Mouse (Mus musculus): ENCODE results near the gene Tube1.

Gene Tube1

DNA sequence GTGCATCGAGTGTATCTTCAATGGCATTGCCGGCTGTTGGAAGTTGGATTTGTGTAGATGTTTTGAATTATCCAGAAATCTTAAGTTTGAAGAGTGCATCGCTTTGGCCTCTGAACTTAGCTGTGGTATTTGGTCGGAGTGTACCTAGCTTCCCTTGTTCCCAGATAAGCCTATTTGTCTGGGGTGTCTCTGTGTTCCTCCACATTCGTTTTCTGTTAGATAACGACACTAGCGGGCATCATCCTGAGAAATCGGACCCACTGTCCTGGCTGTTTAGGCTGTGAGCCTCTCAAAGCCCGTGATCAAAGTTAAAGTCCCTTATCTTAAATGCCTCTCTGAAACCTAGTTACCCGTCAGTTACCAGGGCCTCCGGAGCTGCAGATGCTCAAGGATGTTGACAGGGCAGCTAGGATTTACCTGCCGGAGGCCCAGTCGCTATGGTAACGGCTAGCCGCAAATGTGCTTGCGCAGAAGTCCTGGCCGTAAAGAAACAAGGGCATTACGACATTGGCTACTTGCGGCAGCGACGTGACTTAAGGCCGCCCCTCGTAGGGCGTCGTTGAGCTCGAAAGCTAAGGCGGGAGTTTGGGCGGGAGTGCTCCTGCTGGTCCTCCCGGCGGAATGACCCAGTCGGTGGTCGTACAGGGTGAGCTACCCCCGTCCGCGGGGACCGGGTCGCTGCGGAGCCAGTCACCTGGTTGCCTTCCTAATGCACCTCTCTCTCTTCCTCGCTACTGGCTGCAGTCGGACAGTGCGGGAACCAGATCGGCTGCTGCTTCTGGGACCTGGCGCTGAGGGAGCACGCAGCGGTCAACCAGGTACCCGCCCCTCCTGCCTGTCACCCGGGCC lies at the start of gene Tube1, which contains the start of gene Fam229b:
Gene Tube1, plus strand, starts transcription at position 515 of the 849 bp plus-strand sequence.
Gene Fam229b, minus strand, starts transcription at position 453 of the 849 bp plus-strand sequence.
- DNase-seq (ENCODE audit: low spot score in 2 of 2): peak; percentile 96 to 97

DNA sequence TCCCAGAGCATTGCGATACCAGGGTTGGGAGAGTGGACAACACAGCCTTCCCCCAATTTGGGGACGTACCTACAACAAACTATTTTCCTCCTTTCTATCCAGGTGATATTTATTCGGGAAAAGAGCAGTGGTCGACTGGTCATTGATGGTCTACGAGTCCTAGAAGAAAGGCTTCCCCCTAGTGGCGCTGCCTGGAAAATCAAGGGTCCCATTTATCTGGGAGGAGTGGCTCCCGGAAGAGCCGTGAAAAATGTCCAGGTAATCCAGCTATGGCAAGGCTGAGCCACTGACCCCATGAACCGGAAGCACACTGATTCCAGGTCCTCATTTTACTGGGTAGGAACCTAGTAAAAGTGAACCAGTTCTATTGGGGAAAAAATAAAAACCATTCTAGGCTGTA lies 36.8 kb upstream of the Tube1 start:
- DNase-seq (ENCODE audit: low spot score in 2 of 2): peak in 1 of 2 experiments; percentile 34

DNA sequence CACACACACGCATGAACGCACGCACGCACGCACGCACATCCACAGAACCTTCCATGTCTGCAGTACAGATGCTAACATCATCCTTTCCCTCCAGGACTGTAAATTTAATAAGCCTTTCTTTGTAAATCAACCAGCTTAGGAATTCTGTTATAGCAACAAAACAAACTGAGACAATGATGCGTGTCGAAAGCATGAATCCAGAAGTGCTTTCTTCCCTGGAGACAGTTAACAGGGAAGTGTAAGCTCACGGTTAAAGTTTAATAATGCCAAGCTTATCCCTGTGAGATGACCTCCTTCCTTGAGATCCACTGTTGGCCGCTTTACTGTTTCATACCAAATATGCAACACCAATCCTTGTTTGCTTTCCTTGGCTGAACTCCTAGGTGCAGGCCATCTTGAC lies 35.0 kb upstream of the Tube1 start:
- DNase-seq (ENCODE audit: low spot score in 2 of 2): no peak

DNA sequence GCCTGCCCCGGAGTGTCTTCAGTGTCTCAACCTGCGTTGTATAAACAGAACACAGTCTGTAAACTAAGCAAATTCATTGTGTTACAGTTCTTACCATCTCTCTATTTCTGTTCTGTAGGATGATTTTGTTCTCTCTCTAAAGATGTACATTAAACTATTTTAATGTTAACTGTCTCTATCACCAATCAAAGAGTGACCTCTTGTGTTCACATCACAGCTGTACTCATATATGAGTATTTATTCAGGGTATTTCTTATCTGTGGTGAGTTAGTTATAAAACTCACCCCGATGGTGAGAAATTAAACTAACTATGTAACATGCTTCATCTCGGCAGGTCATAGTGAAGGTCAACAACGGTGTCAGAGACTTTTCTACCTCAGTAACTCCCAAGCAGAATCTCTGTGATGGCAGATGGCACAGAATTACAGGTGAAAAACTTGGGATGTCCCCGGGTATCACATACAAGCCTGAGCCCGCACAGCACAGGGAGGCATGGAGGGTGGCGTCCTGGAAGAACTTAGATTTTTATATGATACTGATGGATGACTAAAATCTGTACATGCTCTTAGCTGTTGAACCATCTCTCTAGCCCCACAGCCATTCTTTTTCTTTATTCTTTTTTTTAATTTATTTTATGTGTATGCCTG lies 28.9 kb upstream of the Tube1 start:
- DNase-seq (ENCODE audit: low spot score in 2 of 2): no peak

DNA sequence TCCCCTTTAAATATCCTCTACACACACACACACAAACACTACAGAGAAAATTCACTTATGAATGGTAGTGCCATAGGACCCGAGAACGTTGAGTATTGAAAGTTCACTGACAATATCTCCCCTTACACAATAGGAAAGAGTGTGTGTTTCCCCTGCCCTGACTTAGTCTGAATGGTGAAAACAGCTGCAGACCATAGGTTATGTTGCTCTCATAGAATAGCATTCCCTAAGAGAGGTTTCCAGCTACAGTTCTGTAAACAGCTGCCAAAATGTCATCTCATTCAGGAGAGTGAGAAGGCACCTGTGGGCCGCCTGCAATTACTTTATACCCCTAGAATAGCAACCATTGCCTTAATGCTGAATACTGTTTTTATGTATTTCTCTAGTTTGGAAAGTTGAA lies 27.4 kb upstream of the Tube1 start:
- no peak for DNase-seq (ENCODE audit: low spot score in 2 of 2)

DNA sequence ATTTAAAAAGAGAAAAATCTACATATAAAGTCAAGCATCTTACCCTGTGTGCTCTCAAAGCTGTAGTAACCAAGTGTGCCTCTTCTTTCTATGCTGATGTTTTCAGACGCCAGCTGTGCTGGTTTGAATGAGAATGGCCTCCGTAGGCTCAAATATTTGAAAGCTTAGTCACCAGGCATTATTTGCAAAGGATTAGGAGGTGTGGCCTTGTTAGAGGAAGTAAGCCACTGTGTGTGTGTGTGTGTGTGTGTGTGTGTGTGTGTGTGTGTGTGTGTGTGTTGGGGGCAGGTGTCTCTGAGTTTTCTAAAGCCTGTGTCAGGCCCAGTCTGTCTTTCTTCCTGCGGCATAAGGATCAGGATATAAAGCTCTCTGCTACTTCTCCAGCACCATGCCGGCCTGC lies 26.8 kb upstream of the Tube1 start:
- no peak for DNase-seq (ENCODE audit: low spot score in 2 of 2)

DNA sequence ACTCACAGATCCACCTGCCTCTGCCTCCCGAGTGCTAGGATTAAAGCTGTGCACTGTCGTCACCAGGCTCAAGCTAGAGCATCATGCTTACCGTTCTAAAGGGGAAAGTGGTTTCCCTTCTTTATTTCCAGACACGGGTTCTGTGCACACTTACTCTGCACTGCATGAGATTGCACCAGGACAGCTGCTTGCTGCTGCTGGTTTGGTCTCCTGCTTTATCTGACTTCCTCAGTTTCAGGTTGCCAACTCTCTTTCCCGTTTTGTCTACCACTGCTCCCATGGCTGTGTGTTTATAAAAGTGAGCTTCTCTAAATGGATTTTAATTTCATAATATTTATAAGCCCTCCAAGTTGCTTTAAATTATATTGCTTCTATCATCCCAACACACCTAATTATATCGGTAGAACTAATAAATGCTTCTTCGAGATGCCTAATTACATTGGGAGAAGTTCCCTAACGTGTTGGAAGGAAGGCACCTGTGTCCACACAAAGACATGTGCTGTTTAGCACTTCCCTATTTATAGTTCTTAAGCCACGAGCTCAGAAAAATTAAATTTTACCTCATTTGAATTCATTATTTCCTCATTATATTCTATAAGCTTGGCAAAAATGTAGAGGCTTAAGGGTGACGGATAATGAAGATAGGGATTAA lies 24.8 kb upstream of the Tube1 start:
- no peak for DNase-seq (ENCODE audit: low spot score in 2 of 2)

DNA sequence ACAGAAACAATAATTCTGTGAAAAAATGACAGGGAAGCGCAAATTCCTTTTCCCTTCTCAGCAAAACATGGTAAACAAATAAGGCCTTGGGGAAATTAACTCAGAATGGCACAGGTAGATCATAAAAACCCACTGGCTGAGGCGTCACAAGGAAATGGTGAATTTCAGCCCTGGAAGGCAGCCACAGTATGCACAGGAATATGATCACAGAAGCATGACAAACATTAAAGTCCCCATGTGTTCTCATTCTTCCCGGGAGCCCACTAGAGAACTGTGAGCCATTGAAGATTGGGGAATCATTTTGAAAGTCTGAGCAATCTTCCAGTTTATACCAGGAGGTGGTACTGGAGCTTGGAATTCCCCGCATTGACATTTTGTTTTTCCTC lies 24.3 kb upstream of the Tube1 start:
- no peak for DNase-seq (ENCODE audit: low spot score in 2 of 2)

DNA sequence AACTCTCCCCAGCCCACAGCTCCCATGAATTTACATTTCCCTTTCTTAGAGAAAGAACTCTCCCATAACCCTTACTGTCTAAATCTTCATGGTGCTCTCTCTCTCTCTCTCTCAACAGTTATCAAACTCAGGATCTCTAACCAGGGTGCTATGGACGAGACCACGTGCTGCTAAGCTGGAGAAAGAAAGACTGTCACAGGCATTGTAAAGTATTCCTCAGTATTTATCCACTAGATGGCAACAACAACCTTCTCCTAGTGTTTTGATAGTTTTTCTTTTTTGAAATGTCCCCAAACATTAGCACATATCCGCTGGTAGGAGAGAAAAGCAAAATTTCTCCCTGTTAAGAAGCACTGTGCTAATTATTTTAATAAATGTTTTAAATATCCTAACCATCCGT lies 12.4 kb upstream of the Tube1 start:
- no peak for DNase-seq (ENCODE audit: low spot score in 2 of 2)

DNA sequence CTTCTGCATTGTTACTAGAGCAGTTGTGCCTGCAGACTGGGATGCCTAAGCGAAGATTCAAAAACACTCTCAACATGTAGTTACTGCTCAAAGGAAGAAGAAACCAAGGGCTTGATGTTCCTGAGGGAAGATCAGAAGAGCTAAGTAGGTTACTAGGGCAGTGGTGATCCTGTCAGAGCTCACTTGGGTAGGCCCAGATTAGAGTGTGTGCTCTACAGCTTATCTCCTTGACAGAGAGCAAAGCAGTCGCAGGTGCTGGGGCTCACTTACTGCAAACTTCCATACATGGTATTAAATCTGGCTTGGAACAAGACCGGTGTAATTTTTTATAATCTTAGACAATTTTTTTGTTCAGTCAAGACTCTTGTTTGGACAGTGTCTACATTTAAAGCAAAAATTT lies 4.0 kb downstream of the Tube1 start:
- no peak for DNase-seq (ENCODE audit: low spot score in 2 of 2)

DNA sequence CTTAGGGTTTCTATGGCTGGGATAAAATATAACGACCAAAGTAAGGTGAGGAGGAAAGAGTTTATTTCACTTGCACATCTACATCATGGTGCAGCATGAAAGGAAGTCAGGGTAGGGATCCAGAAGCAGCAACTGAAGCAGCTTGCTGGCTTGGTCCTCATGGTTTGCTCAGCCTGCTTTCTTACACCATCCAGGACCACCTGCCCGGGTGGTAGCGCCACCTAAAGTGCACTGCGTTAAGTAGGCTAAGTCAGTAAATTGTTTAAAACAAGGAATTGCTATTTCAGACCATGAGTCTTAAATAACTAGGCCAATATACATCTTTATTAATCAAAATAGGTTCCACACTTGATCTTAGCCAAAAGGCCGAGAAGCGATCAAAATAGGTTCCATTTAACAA lies 5.0 kb downstream of the Tube1 start:
- DNase-seq (ENCODE audit: low spot score in 2 of 2): no peak

DNA sequence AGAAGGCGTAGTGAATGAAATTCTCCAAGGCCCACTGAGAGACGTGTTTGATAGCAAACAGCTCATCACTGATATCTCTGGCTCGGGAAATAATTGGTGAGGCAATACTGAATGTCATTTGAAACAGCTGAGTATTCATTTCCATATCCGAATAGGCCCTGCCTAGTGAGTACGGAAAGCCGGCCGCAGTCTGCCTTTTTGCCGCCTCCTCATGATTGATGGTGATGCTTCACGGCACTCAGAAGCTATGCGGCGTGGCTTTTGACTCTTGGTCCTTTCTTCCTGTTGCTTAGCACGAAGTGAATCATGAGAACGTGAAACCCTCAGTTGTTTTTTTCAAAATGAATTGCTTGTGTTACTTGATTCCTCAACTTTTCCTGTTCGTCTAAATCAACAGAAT lies 7.1 kb downstream of the Tube1 start:
- no peak for DNase-seq (ENCODE audit: low spot score in 2 of 2)

DNA sequence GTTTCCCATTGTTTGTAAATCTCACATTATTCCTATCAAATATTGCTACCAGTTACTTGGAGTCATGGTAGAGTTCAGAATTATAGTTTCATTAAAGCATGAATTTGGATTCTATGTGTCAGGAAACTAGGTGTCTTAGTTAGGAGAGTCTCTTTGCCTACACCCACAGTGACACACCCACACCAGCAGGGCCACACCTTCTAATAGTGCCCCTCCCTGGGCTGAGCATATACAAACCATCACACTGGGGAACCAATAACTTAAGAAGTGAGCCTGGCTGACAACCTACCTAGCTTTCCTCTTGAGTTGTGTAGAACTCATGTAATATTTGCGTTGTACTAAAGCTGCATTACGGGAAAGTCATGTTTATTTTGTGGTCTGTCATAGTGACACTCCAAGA lies 7.6 kb downstream of the Tube1 start:
- no peak for DNase-seq (ENCODE audit: low spot score in 2 of 2)

DNA sequence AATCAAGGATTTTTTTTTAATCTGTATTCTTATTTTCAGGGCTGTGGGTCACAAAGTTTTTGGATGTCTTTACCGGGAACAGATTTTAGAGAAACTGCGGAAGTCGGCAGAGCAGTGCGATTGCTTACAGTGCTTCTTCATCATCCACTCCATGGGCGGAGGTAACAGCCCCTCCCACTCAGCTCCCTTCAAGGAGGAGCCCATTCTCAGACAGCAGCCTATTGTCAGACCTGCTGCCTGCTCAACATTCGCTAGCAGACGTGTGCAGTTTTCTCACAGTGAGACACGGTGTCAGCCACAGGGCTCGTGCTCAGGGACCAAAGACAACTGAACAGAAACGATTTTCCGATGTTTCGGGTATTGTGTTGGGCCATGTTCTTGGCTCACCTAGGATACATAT lies 8.4 kb downstream of the Tube1 start:
- DNase-seq (ENCODE audit: low spot score in 2 of 2): no peak

DNA sequence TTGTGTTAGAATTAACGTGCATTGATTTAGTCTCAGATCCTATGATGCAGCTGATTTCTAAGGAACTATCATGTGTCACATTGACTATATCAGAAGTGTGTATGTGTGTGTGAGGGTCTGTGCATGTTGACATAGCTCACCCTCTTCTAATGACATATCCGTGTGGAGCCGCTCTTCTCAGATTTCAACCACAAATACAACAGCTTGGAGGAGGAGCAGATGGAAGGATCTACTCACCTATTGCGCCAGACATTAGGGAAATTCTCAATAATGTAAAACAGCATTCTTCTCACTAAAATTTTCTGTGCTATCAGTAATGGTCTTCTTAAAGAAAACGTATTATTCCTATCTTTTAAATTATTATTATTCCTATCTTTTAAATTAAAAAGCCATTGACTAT lies 22.9 kb downstream of the Tube1 start:
- no peak for DNase-seq (ENCODE audit: low spot score in 2 of 2)

DNA sequence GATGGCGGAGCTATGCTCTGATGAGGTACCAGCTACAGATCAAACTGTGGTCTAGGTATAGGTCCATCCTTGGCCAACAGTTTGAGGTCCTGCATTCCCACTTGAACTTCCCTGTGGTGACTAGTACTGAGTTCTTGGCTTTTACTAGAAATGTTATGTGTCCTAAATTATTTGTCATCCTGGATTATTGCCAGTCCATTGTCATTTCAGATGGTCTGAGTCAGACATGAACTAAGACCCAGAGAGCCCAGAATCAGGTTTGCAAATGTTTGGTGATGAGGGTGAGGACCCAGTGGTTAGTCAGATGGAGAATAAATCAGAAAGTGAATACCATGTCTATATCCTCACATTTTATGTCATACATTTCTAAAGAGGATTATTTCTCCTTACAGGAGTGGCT lies 23.5 kb downstream of the Tube1 start:
- DNase-seq (ENCODE audit: low spot score in 2 of 2): no peak

DNA sequence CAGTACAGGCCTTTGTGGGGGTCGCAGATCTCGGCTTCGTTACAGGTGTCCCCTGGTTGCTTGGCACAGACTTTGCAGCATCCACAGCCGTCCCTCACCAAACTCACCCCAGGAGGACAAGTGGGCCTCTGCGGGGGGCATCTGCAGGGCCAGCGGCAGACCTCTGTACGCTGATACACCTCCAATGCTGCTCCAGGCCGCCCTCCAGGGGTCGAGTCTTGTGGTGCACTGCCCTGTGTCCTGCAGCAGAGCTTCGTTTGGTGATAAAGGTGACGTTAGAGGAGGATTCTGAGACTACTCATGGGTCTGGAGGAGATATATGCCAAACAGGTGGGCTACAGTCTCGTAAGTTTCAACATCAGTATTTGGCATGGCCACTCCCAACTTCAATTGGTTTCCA lies 24.5 kb downstream of the Tube1 start:
- DNase-seq (ENCODE audit: low spot score in 2 of 2): no peak

DNA sequence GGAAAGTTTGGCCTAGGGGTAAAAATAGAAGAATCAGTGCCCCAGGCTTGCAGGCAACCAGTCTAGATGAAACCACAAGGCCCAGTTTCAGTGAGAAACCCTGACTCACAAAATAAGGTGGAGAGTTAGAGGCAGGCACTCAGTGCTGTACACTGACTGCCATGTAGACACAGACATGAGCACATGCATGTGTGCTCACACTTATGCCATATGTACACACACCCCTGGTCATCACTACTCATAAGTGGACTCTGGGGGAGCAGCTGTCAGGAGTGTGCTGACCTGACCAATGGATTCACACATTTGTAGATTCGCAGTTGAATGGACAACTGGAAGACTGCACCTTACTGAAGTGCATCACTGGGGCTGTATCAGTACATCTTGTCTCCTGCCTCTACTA lies 27.6 kb downstream of the Tube1 start:
- DNase-seq (ENCODE audit: low spot score in 2 of 2): no peak

DNA sequence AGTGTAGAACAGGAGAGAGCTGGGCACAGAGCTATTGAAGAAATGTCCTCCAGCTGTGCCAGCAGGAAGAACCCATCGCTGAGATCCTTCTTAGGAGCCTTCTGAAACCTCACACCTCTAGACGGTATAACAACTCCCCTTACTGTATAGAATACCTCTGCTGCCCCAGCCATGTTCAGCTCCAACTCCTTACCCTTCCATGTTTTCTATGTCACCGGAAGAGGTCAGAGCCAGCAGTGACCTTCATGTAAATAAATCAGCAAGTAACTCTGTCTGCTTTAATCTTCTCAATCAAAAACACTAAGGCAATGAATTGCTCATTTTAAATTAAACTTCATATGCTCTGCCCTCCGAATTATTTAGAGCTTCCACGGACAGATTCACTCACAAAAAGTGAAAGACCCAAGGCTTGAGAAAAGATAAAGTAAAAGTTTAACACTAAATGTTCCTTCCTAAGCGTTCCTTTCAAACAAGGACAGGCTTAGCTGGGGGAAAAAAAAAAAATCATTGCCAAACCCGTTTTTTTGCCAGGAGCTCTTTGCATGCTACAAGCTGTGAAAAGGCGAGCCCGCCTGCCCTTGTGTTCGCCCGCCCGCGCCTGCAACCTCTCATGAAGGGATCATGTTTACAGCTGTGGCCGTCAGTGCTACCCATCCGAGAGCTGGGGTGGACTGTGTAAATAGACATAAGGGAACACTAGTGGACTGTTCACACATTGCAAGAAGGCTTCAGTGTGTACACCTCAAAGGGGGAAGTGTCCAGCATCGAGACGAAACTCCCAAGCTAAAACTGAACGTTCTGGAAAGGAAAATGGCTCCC lies 29.1 kb downstream of the Tube1 start:
- DNase-seq (ENCODE audit: low spot score in 2 of 2): no peak

DNA sequence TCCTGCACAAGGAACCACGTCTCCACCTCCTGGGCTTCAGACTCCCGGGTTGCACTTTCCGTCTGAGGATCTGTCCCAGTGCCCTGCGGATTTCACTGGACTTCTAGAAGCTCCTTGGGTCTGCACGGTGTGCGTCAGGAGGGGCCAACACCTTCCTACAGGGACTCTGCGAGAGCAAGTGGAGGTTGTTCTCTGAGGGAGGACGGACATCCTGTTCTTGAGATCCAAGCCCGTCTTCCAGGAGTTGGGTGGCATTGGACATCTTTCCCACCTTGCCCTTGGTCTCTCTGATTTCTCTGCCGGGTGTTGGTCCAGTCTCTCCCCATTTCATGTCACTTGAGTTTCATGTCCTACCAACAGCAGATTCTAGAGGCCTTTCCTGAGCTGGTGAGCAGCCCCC lies 29.9 kb downstream of the Tube1 start, which contains the start of gene Ccn6:
Gene Ccn6, minus strand, starts transcription at position 101 of the 400 bp plus-strand sequence.
- no peak for DNase-seq (ENCODE audit: low spot score in 2 of 2)

DNA sequence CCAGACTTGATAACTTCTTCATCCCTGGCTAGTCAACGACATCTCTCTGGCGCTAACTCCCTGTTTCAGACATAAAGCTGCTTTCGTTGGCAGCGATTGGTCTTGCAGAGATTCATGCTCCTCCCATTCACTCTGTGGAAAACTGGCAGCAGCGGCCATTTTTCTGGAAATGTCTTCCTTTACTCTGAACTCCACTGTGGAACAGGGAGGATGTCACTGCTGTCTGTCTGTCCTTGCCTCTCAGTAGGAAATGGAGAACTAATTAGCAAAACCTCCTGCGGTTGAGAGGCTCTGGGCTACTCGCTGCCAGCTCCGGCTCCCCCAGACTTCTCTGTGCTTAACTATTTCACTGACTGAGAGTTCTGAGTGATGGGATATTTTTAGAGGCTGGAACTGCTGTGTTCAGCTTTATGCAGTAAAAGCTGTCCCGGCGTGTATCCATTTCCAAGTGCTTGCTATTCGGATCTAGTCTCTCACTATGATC lies 31.9 kb downstream of the Tube1 start:
- peak; percentile 78 to 86 for DNase-seq (ENCODE audit: low spot score in 2 of 2)

DNA sequence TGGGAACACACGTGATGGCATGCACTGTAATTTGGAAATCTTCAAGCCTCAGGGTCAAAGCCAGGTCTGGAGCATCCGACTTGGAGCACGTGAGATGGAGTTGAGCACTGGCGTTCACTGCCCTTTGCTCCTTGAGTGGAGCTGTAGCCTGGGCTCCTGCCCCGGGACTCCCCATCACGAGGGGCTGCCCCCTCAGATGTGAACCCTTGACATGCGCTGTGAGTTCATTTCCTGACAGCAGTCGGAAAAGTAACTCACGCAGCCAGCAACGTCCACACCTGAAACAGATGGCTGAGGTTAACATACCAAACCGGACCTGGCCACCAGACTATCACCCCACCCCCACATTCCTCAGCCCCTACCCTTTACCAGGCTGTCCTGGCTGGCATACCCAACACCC lies 33.8 kb downstream of the Tube1 start:
- no peak for DNase-seq (ENCODE audit: low spot score in 2 of 2)
